Mouse (Mus musculus): Measurements from ENCODE around the gene Zyx. TPM values are rescaled to one million over a fixed set of nuclear protein-coding genes. Genes with fewer than 3 reads are reported as not detected.

Zyx gene
- total and polyA plus RNA-seq, 3 experiments: 0.86 to 11.4 (median 2.2) TPM

DNA sequence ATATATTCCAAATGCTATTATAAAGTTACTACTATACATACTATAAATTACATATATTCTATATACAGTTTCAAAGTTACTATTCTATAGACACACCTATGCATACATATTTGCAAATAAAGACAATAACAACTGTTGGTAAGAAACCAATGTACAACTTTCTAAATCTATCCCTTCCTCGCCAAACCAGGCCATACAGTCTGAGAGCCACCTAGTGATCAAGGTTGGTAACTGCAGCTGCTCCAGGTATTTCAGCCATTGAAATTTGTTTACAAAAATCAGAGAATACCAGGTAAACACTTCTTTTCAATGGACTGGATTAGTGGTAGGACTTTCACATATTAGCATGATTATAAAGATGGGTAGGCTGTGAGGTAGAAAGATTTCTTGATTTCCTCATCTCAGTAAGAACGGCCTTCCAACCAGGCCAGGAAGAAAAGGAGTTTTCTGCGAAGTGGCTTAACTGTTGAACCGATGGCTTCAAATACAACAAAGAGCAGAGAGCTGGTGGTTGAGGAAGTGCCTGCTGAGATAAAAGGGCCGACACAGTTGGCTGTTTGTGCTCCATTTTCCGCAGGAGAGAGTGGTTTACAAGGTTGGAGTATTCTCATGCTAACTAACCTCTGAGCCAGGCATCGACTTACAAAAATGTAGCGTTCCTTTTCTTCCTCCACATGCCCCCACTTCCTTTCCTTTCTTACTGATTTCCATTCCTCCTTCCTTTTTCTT, 31.1 kb downstream of the Zyx start:
- DNase-seq (ENCODE audit: extremely low read depth): peak; percentile 31
- Histone ChIP-seq H3K4me1 (ENCODE audit: control insufficient read depth in 1 of 2, insufficient read depth in 2 of 2) (peaks cover 0 to 14% of the 10 kb centered on the region in 2 experiments; a peak in 2 of 4 replicates), H3K27me3 (replicated peaks) (no peaks in the 10 kb centered on the region), H3K4me3 (replicated peaks in 1 of 3; ENCODE audit: low read depth in 2 of 3, low read length in 2 of 3, poor library complexity in 1 of 3) (no peak overlapping the region), H3K9ac (ENCODE audit: insufficient read depth, low read depth) (no peak overlapping the region), H3K27ac (ENCODE audit: insufficient read depth, low read depth) (no peak overlapping the region), H3K9me3 (replicated peaks; ENCODE audit: low read length) (no peaks in the 10 kb centered on the region), H3K4me2 (ENCODE audit: insufficient read depth, low read depth, poor library complexity, severe bottlenecking) (no peak overlapping the region), H3K79me2 (replicated peaks; ENCODE audit: control insufficient read depth, extremely low read depth, insufficient read depth, poor library complexity, severe bottlenecking) (no peaks in the 10 kb centered on the region), H3K36me3 (replicated peaks in 1 of 2; ENCODE audit: control insufficient read depth in 1 of 2, insufficient read depth in 1 of 2, low read length in 1 of 2) (no peaks in the 10 kb centered on the region)
- dilution Hi-C loops (cut with MboI; ENCODE audit: extremely low pct_ligation_motif_present, extremely low pct_unique_long_range_greater_than_20kb, low sequenced_read_pairs) (no loop called here), in situ Hi-C loops (cut with MboI; ENCODE audit: low pct_ligation_motif_present, low pct_unique_long_range_greater_than_20kb, low sequenced_read_pairs) (no loop called here)
- TF ChIP-seq UBTF (IDR thresholded peaks at IDR 0.05; ENCODE audit: low read depth, low read length) (no peak), CHD2 (IDR thresholded peaks at IDR 0.05; ENCODE audit: low read length) (no peak), CTCF (conservative IDR thresholded peaks at IDR 0.05 in 1 of 2, IDR thresholded peaks at IDR 0.05 in 1 of 2; ENCODE audit: low read depth in 2 of 2, low read length in 2 of 2) (peak; percentile 81 to 84; a peak in 3 of 4 replicates), RAD21 (IDR thresholded peaks at IDR 0.05; ENCODE audit: low read depth, low read length) (peak; percentile 66), POLR2AphosphoS2 (IDR thresholded peaks at IDR 0.05; ENCODE audit: low read depth, low read length) (no peak), KAT2A (IDR thresholded peaks at IDR 0.05; ENCODE audit: insufficient replicate concordance, low read length) (no peak), EP300 (IDR thresholded peaks at IDR 0.05; ENCODE audit: low read length) (no peak), SIN3A (IDR thresholded peaks at IDR 0.05; ENCODE audit: low read length) (no peak), TBP (conservative IDR thresholded peaks at IDR 0.05; ENCODE audit: low read depth, low read length) (no peak), ETS1 (conservative IDR thresholded peaks at IDR 0.05; ENCODE audit: low read depth, low read length) (no peak), MEF2A (IDR thresholded peaks at IDR 0.05; ENCODE audit: borderline replicate concordance, low read depth, low read length) (no peak), SMC3 (IDR thresholded peaks at IDR 0.05; ENCODE audit: low read depth, low read length) (peak; percentile 77), USF2 (conservative IDR thresholded peaks at IDR 0.05; ENCODE audit: low read depth, low read length) (no peak)

DNA sequence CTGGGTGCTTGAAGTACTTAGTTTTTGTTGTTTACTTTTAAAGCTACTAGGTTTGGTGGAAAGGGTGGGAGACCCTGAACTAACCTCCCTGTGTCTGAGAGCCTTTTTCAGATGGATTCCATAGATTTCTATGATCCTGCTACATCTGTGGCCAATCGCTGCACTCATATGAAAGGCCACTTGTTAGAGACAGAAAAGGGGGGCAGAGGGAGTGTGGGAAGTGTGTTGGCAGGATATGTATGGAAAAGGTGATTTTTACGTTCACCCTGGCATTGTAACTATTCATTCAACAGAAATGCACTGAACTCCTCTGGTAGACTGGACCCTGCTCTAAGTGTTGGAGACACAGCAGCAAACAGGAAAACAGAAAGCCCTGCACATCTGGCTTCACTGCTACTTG, 31.8 kb downstream of the Zyx start:
- in situ Hi-C loops (cut with MboI; ENCODE audit: low pct_ligation_motif_present, low pct_unique_long_range_greater_than_20kb, low sequenced_read_pairs): no loop called here
- no peak overlapping the region for H3K4me2 ChIP-seq (ENCODE audit: insufficient read depth, low read depth, poor library complexity, severe bottlenecking)
- H3K4me1 ChIP-seq (ENCODE audit: control insufficient read depth in 1 of 2, insufficient read depth in 2 of 2): peaks cover 0 to 8% of the 10 kb centered on the region in 2 experiments; a peak in 2 of 4 replicates
- H3K27ac ChIP-seq (ENCODE audit: insufficient read depth, low read depth): no peak overlapping the region
- H3K4me3 ChIP-seq (replicated peaks in 1 of 3; ENCODE audit: low read depth in 2 of 3, low read length in 2 of 3, poor library complexity in 1 of 3): no peak overlapping the region
- no peak for DNase-seq (ENCODE audit: extremely low read depth)
- no peaks in the 10 kb centered on the region for H3K79me2 ChIP-seq (replicated peaks; ENCODE audit: control insufficient read depth, extremely low read depth, insufficient read depth, poor library complexity, severe bottlenecking)
- no peaks in the 10 kb centered on the region for H3K27me3 ChIP-seq (replicated peaks)
- TF ChIP-seq MAX (IDR thresholded peaks at IDR 0.05; ENCODE audit: low read length) (no peak), ZNF384 (IDR thresholded peaks at IDR 0.05; ENCODE audit: low read depth, low read length) (no peak), JUND (conservative IDR thresholded peaks at IDR 0.05; ENCODE audit: low read depth, low read length) (no peak), ETS1 (conservative IDR thresholded peaks at IDR 0.05; ENCODE audit: low read depth, low read length) (no peak), JUN (IDR thresholded peaks at IDR 0.05; ENCODE audit: insufficient read depth, low read depth, low read length) (no peak), HCFC1 (IDR thresholded peaks at IDR 0.05; ENCODE audit: low read depth, low read length) (no peak), E2F4 (IDR thresholded peaks at IDR 0.05; ENCODE audit: insufficient replicate concordance, low read depth, low read length) (no peak), TBP (conservative IDR thresholded peaks at IDR 0.05; ENCODE audit: low read depth, low read length) (no peak), POLR2AphosphoS2 (IDR thresholded peaks at IDR 0.05; ENCODE audit: low read depth, low read length) (no peak), NRF1 (IDR thresholded peaks at IDR 0.05; ENCODE audit: low read depth, low read length) (no peak), MEF2A (IDR thresholded peaks at IDR 0.05; ENCODE audit: borderline replicate concordance, low read depth, low read length) (no peak), BHLHE40 (IDR thresholded peaks at IDR 0.05; ENCODE audit: low read depth, low read length) (no peak), CHD2 (IDR thresholded peaks at IDR 0.05; ENCODE audit: low read length) (no peak)
- no peak overlapping the region for H3K9ac ChIP-seq (ENCODE audit: insufficient read depth, low read depth)
- dilution Hi-C loops (cut with MboI; ENCODE audit: extremely low pct_ligation_motif_present, extremely low pct_unique_long_range_greater_than_20kb, low sequenced_read_pairs): no loop called here
- H3K36me3 ChIP-seq (replicated peaks in 1 of 2; ENCODE audit: control insufficient read depth in 1 of 2, insufficient read depth in 1 of 2, low read length in 1 of 2): no peaks in the 10 kb centered on the region
- H3K9me3 ChIP-seq (replicated peaks; ENCODE audit: low read length): no peaks in the 10 kb centered on the region
